In the genomic region with DNA sequence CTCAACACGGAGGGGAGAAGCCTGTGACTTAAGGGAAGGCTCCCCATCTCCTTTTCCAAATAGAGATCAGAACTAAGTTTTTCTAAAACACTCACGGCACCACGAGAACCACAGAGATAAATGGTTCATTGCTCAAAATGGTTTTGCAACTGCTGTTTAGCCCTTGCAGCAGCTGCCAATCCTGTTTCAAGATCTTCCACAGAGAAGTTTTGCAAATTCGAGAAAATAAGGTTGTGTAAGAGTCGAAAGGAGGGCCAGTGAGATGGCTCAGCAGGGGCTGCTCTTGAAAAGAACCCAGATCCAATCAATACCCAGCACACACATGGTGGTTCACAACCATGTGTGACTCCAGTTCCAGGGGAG, we compare ENCODE assay signal across 18 mouse cellular contexts. TPM values are rescaled to one million over a fixed set of nuclear protein-coding genes. Genes with fewer than 3 reads are reported as not detected.
DNase-seq lines count a peak whose midpoint lies in the region; ATAC-seq and TF ChIP-seq lines count a peak whose summit lies in the region.
"Had no signal": no experiment of that assay in that cellular context is flagged by ENCODE, and none has a peak within 500 bp of the region (broad histone marks: within the 10 kb centered on the region; RNA-seq: fewer than 3 reads in every experiment).

No protein-coding gene starts in this region.

- peaks cover 36% of the 10 kb centered on the region; the same call in 1 of the 2 replicates for H3K36me3 ChIP-seq in liver, embryonic 15.5 days (replicated peaks)
- peaks cover 72% of the 10 kb centered on the region for H3K36me3 ChIP-seq in ES-Bruce4 (ENCODE audit: control insufficient read depth, insufficient read depth, low read length, poor library complexity, severe bottlenecking)
- H3K36me3 ChIP-seq: hindbrain, embryonic 15.5 days; neural tube, embryonic 13.5 days had no signal

- TF ChIP-seq CTCF in ES-Bruce4 (IDR thresholded peaks at IDR 0.05; ENCODE audit: low read depth, low read length), result no peak

- H3K4me3 ChIP-seq in liver, embryonic 15.5 days (replicated peaks), result no peak overlapping the region
- no peak overlapping the region for H3K4me3 ChIP-seq in ES-Bruce4 (ENCODE audit: low read depth, low read length)
- H3K4me3 ChIP-seq: hindbrain, embryonic 15.5 days; limb, embryonic 12.5 days; neural tube, embryonic 13.5 days had no signal

- H3K9ac ChIP-seq in liver, embryonic 15.5 days, result no peak overlapping the region
- no peak overlapping the region for H3K9ac ChIP-seq in ES-Bruce4 (ENCODE audit: low read depth, poor library complexity, severe bottlenecking)
- H3K9ac ChIP-seq: hindbrain, embryonic 15.5 days; limb, embryonic 12.5 days; neural tube, embryonic 13.5 days had no signal

- TF ChIP-seq EP300 in ES-Bruce4 (IDR thresholded peaks at IDR 0.05; ENCODE audit: insufficient read depth, low read depth, low read length), result no peak

- no peaks in the 10 kb centered on the region for H3K27me3 ChIP-seq in liver, embryonic 15.5 days
- H3K27me3 ChIP-seq in ES-Bruce4 (ENCODE audit: control insufficient read depth, insufficient read depth, low read length, poor library complexity, severe bottlenecking), result no peaks in the 10 kb centered on the region
- H3K27me3 ChIP-seq: hindbrain, embryonic 15.5 days; limb, embryonic 12.5 days; neural tube, embryonic 13.5 days had no signal

- WGBS in liver, embryonic 15.5 days (ENCODE audit: insufficient replicate concordance), result 50% methylated on average over 5 of the region's 5 CpGs

- no peak for ATAC-seq in liver, embryonic 15.5 days (ENCODE audit: insufficient read depth)
- ATAC-seq in granulocyte monocyte progenitor cell, adult 5-6 weeks (replicated peaks; ENCODE audit: poor library complexity, severe bottlenecking), result peak; percentile 66
- ATAC-seq in erythroblast, adult 5-6 weeks (replicated peaks; ENCODE audit: low FRiP score, poor library complexity, severe bottlenecking), result no peak
- ATAC-seq: intestine, embryonic 16.5 days had no signal

- peaks cover 6% of the 10 kb centered on the region; the same call in 1 of the 2 replicates for H3K4me1 ChIP-seq in liver, embryonic 15.5 days (replicated peaks)
- no peaks in the 10 kb centered on the region for H3K4me1 ChIP-seq in ES-Bruce4 (ENCODE audit: control insufficient read depth, insufficient read depth, low read length)
- H3K4me1 ChIP-seq: limb, embryonic 12.5 days had no signal

- no peak for TF ChIP-seq POLR2A in ES-Bruce4 (IDR thresholded peaks at IDR 0.05; ENCODE audit: insufficient read depth, low read length)

- H3K27ac ChIP-seq in liver, embryonic 15.5 days (replicated peaks), result 0 out of 2 replicates have a peak overlapping the region, but pooled peaks have one; percentile 31
- H3K27ac ChIP-seq in ES-Bruce4 (ENCODE audit: insufficient read depth, low read length), result peak overlapping the region; percentile 63
- H3K27ac ChIP-seq: hindbrain, embryonic 15.5 days; limb, embryonic 12.5 days; neural tube, embryonic 13.5 days had no signal

- peak; percentile 33 for DNase-seq in adrenal gland, postnatal 14 days
- DNase-seq in adrenal gland, postnatal 10 days, result no peak
- DNase-seq in liver, result no peak
- DNase-seq in B cell, adult 2 months, result no peak
- DNase-seq: cerebellum, adult 11-12 months; cerebellum, postnatal 25 days; heart, postnatal 4 days; lung, adult 18-20 months; midbrain, embryonic 14.5 days; thymus, postnatal 36 days had no signal

- H3K4me2 ChIP-seq in liver, embryonic 15.5 days, result no peak overlapping the region
- H3K4me2 ChIP-seq: hindbrain, embryonic 15.5 days; limb, embryonic 12.5 days; neural tube, embryonic 13.5 days had no signal

- no peaks in the 10 kb centered on the region for H3K9me3 ChIP-seq in liver, embryonic 15.5 days (replicated peaks)
- H3K9me3 ChIP-seq in ES-Bruce4 (replicated peaks; ENCODE audit: control insufficient read depth, insufficient read depth, low read length, poor library complexity, severe bottlenecking), result no peaks in the 10 kb centered on the region
- H3K9me3 ChIP-seq: hindbrain, embryonic 15.5 days; limb, embryonic 12.5 days; neural tube, embryonic 13.5 days had no signal

RNA-seq across cellular contexts. Expression of gene Hk2, which starts 32.8 kb away (rescaled TPM):
- 123 and 126 TPM in 2 replicates for total RNA-seq in adrenal gland, postnatal 14 days (2021)
- total RNA-seq in adrenal gland, postnatal 10 days (2021), result 100 to 1,000 TPM in 1 of 2 experiments, 10 to 100 TPM in 1; 55.7 to 119 TPM
- polyA plus RNA-seq in liver, embryonic 15.5 days (2015; fragmentation: Nextera tagmentation; extraction: Ambion mirVana), result 4.7 and 5.2 TPM in 2 replicates
- 78.6 and 83.0 TPM in 2 replicates for polyA plus RNA-seq in ES-Bruce4 (2011; ENCODE audit: insufficient read depth, insufficient read length, low read depth, missing spikeins)
- total RNA-seq in granulocyte monocyte progenitor cell, adult 5-6 weeks (2014; fragmentation: Nextera tagmentation), result 38.6 and 70.1 TPM in 2 replicates
- 62.0 and 76.5 TPM in 2 replicates for total RNA-seq in granulocyte monocyte progenitor cell, adult 5-6 weeks (2017)
- 11.1 and 11.9 TPM in 2 replicates for total RNA-seq in erythroblast, adult 5-6 weeks (2015; ENCODE audit: low replicate concordance)
- 5.4 and 10.2 TPM in 2 replicates for total RNA-seq in erythroblast, adult 5-6 weeks (2017; ENCODE audit: low replicate concordance)

RNA-seq across cellular contexts. Expression of gene Pole4, which starts 36.3 kb away (rescaled TPM):
- 39.5 and 42.3 TPM in 2 replicates for total RNA-seq in adrenal gland, postnatal 14 days (2021)
- 10 to 100 TPM; 37.9 to 41.8 TPM for total RNA-seq in adrenal gland, postnatal 10 days (2021)
- polyA plus RNA-seq in liver, embryonic 15.5 days (2015; fragmentation: Nextera tagmentation; extraction: Ambion mirVana), result 44.9 and 50.5 TPM in 2 replicates
- polyA plus RNA-seq in ES-Bruce4 (2011; ENCODE audit: insufficient read depth, insufficient read length, low read depth, missing spikeins), result 54.0 and 61.1 TPM in 2 replicates
- total RNA-seq in granulocyte monocyte progenitor cell, adult 5-6 weeks (2014; fragmentation: Nextera tagmentation), result 56.5 and 86.2 TPM in 2 replicates
- total RNA-seq in granulocyte monocyte progenitor cell, adult 5-6 weeks (2017), result 48.2 and 49.2 TPM in 2 replicates
- total RNA-seq in erythroblast, adult 5-6 weeks (2015; ENCODE audit: low replicate concordance), result 13.8 and 21.9 TPM in 2 replicates
- total RNA-seq in erythroblast, adult 5-6 weeks (2017; ENCODE audit: low replicate concordance), result 12.8 and 21.9 TPM in 2 replicates
